Mouse (Mus musculus) hindbrain, postnatal 0 days (tissue): Measurements from ENCODE around the gene Plxnc1. TPM values are rescaled to one million over a fixed set of nuclear protein-coding genes. Genes with fewer than 3 reads are reported as not detected.

Experiments
- ATAC-seq: fragments of 200-750 bp; cut with Nextera tagmentation; 2 replicates; pipeline ENCODE4 v1.8.0; 2017; ENCODE audit warnings: mild to moderate bottlenecking, moderate TSS enrichment, moderate library complexity
- DNase-seq: peaks from one replicate; pipeline ENCODE4 v3.0.0-alpha.2; 2015; ENCODE audit warnings: low spot score
- H3K27ac ChIP-seq: fragments of 300-500 bp; sonication (generic); 2 replicates; pipeline ENCODE4 v1.5.1; 2014; ENCODE audit warnings: mild to moderate bottlenecking
- H3K27me3 ChIP-seq: fragments of 300-500 bp; sonication (generic); 2 replicates; pipeline ENCODE4 v1.6.1; 2014; ENCODE audit warnings: low read length, mixed read lengths; ENCODE audit not compliant: insufficient read depth
- H3K36me3 ChIP-seq: fragments of 300-500 bp; sonication (generic); 2 replicates; pipeline ENCODE4 v1.6.1; 2014; ENCODE audit warnings: low read length, mixed read lengths; ENCODE audit not compliant: insufficient read depth
- H3K4me1 ChIP-seq: fragments of 300-500 bp; sonication (generic); 2 replicates; pipeline ENCODE4 v1.6.1; 2014; ENCODE audit warnings: antibody characterized with exemption, low read length, mixed read lengths; ENCODE audit not compliant: insufficient read depth
- H3K4me2 ChIP-seq: fragments of 300-500 bp; sonication (generic); 2 replicates; pipeline ENCODE4 v1.6.1; 2014; ENCODE audit warnings: low read depth, mild to moderate bottlenecking, low read length, moderate library complexity, mixed read lengths
- H3K4me3 ChIP-seq: fragments of 300-500 bp; sonication (generic); 2 replicates; pipeline ENCODE4 v1.5.1; 2014; ENCODE audit warnings: low read length
- H3K9ac ChIP-seq: fragments of 300-500 bp; sonication (generic); replicated peaks from 2 replicates; pipeline ENCODE4 v1.6.1; 2014; ENCODE audit warnings: mild to moderate bottlenecking, low read length, moderate library complexity, mixed read lengths
- H3K9me3 ChIP-seq: fragments of 300-500 bp; sonication (generic); 2 replicates; pipeline ENCODE4 v1.6.1; 2016; ENCODE audit warnings: low read length, mixed read lengths
- CTCF ChIP-seq: IDR thresholded peaks from 2 replicates; pipeline ENCODE4 v1.5.1; 2016; ENCODE audit warnings: antibody characterized with exemption, control low read depth, low read depth
- WGBS: fragments of 180-500 bp; shearing (Covaris S2); extraction: QIAGEN DNeasy Blood & Tissue Kit; methylation state at CpG from one replicate; pipeline ENCODE4 v1.1.7; 2014; 5-methylcytosine and 5-hydroxymethylcytosine counted together
- polyA plus RNA-seq: library from polyadenylated mRNA; unstranded; fragments of >200 nt; fragmentation: Nextera tagmentation; extraction: Ambion mirVana; gene quantifications from 2 replicates; pipeline ENCODE4 v1.2.1, GENCODE M21; 2015
- total RNA-seq: library from RNA; depleted of rRNA; stranded (reverse); fragments of >200 nt; gene quantifications from 2 replicates; pipeline ENCODE4 v1.2.3, GENCODE M21; 2014

Plxnc1 gene
- total and polyA plus RNA-seq, 2 experiments from 2014 or later, result 9.9 to 54.5 TPM

DNA sequence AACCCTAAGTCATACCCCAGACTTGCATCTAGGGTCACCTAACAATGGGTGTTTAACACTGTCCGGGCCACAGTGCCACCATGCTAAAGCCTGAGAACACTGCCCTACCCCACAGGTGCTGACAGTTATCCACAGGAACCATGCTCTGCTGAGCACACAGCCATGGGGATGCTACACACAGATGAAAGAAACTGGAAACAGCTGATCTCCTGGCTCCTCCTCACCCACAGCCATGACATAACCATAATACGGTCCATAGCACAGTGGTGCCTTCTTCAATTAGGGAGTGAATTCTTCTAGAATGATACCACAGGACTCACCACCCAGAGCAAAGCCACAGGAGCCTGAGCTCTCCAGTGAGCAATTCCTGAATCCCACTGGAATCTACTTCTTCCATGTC, 118.7 kb downstream of the Plxnc1 start:
- 92% methylated on average over 2 of the region's 2 CpGs for WGBS
- no peak for TF ChIP-seq CTCF
- Histone ChIP-seq H3K27ac (no peak overlapping the region), H3K27me3 (no peaks in the 10 kb centered on the region), H3K36me3 (no peaks in the 10 kb centered on the region), H3K4me1 (peaks cover 16% of the 10 kb centered on the region), H3K4me3 (no peak overlapping the region), H3K9ac (no peak overlapping the region), H3K9me3 (no peaks in the 10 kb centered on the region), H3K4me2 (no peak overlapping the region)
- DNase-seq, result no peak
- ATAC-seq, result no peak

DNA sequence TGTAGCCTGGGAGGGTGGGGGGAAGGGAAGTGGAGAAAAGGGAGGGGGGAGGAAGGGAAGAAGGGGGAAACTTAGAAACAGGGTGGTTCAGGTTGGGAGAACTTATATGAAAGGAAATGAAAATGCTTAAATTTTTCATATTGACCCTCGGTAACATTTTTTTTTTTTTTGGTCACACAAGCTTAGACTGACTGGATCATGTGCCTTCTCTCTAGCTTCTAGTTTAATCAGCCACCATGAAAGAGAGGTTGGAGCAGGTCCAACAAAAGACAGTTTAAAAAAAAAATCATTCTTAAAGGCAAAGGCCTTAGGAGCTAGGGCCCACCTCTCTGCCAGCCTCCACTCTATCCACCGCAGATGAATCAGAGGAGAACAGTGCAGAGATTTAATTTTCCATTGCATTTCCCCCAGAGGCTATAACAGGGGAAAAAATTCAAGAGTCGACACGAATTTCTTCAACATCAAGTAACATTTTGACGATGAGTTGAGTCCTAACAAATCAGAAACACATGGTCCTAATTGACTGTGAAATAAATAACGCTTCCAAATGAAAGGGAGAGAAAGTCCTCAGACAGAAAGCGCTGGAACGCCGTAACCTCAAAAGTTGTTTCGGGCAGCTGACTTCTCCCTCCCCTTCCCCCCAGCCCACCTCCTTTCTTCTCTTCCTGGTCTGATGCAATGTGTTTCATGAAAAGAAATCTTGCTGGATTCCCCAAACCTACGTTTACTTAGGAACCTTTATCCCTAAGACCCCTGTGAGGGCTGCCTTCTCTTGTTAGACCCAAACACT, 120.5 kb downstream of the Plxnc1 start:
- Histone ChIP-seq H3K4me2 (no peak overlapping the region), H3K27ac (no peak overlapping the region), H3K27me3 (no peaks in the 10 kb centered on the region), H3K36me3 (no peaks in the 10 kb centered on the region), H3K9me3 (no peaks in the 10 kb centered on the region), H3K4me1 (peaks cover 8% of the 10 kb centered on the region; the same call in 1 of the 2 replicates), H3K4me3 (no peak overlapping the region), H3K9ac (no peak overlapping the region)
- ATAC-seq (no peak), DNase-seq (no peak)
- WGBS, result 49% methylated on average over 11 of the region's 11 CpGs
- no peak for TF ChIP-seq CTCF

DNA sequence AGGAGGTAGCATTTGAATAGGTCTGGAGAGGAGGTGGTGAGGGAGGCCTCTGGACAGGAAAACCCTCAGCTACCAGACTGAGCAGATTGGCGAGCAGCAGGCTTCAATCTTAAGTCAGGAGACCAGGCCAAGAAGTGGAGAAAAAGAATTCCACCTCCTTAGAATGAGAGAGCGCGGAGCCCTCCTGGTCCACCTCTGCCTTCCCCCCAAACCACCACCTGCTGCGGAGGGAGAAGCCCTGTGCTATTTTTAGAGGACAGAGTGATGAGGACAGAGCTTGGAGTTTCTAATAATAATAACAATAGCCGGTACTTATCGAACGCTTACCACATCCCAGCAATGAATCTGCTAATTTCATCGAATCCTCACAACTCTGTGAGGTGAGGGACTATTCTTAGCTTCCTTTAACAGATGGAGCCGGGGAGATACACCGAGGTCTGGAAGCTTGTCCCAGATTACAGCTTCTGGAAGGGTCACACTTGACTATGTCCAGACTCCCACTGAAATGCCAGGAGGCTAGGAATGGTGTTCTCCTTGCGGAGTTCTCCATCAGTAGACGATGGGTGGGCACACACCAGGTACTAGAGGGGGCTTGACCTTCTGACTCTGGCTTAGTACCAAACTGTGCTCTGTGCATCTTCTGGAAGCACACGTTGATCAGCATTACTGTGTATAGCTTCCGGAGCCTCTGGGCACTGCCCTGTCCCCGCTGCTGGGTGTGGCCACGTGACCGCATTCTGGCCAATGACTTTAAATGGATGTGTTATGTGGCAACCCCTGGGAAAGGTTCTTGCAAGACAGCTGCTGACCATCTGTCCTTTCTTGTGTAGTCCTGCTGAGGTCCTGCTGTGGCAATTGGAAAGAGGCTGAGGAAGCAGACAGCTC, 125.6 kb downstream of the Plxnc1 start:
- WGBS, result 80% methylated on average over 17 of the region's 17 CpGs
- Histone ChIP-seq H3K4me2 (no peak overlapping the region), H3K4me1 (no peaks in the 10 kb centered on the region), H3K27ac (no peak overlapping the region), H3K9ac (no peak overlapping the region), H3K36me3 (no peaks in the 10 kb centered on the region), H3K9me3 (no peaks in the 10 kb centered on the region), H3K27me3 (no peaks in the 10 kb centered on the region), H3K4me3 (no peak overlapping the region)
- TF ChIP-seq CTCF, result no peak
- ATAC-seq (no peak; the same call in 1 of the 2 replicates), DNase-seq (peak; percentile 27)

DNA sequence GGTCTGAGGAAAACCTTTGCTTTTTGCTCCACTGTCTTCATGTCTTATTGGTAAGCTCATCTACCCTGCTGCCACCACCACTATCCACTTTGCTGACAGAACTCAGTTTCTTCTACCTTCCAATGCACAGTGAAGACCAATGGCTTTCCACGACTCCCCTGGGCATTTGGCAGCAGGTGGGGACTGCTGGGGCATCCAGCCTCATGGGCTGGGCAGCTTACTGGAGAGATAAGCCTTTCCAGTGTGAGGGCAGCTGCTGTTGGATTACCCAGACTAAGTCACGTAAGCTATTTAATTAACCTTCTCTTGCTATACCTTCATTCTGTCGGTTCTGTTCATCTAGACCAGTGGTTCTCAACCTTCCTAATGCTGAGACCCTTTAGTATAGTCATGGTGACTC, 126.5 kb downstream of the Plxnc1 start:
- TF ChIP-seq CTCF, result no peak

DNA sequence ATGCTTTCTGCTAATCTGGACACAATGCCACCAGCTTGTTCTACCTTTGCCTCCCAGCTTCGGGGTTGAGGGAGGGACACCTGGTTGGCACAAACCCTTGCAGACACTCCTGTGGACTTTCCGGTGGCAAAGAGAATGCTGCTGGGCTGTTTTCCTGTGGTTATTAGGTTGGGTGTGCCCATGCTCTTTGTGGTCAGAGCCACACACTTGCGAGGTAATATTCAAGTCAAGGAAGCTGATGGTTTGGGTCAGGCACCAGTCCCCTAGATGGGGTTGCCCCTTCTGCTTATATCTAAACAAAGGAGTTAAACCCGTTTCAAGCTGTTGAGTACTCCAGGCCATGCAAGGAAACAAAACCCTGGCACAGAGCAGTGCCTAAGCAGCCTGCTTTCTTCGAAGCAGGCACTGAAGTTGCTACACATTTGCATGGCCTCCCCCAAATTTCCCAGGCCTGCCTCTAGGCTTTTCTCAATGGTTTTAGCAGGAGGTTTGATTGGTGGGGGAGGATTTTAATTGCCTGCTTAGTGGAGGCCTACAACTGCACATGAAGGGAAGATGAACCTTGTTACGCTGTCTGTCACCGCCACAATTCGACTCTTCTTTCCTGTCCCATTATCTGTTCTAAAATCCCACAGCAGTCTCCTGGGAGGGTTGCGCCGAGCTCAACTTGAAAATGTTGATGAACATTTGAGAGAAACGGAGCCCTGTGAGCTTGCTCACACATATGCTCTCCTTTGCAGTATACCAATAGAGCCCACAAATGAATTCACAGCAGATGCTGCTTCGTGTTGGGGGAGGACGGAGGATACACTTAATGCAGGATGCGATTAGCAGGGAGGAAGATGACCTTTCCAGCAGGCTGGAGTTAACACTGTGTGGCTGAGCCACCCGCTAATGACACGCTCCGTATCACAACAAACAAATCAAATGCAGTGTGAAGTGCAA, 132.5 kb downstream of the Plxnc1 start:
- WGBS, result 61% methylated on average over 17 of the region's 17 CpGs
- H3K36me3 ChIP-seq, result peaks cover 4% of the 10 kb centered on the region; the same call in 1 of the 2 replicates
- no peak overlapping the region for H3K4me3 ChIP-seq
- ATAC-seq (no peak), DNase-seq (peak; percentile 16)
- TF ChIP-seq CTCF, result no peak
- no peak overlapping the region; the same call in 1 of the 2 replicates for H3K27ac ChIP-seq
- no peaks in the 10 kb centered on the region for H3K27me3 ChIP-seq
- H3K9ac ChIP-seq, result no peak overlapping the region
- H3K4me1 ChIP-seq, result no peaks in the 10 kb centered on the region
- H3K9me3 ChIP-seq, result no peaks in the 10 kb centered on the region
- H3K4me2 ChIP-seq, result no peak overlapping the region

More for the DNA sequence above, 126.5 kb downstream of the Plxnc1 start:
- Histone ChIP-seq H3K9ac (no peak overlapping the region), H3K36me3 (no peaks in the 10 kb centered on the region), H3K27ac (no peak overlapping the region), H3K27me3 (no peaks in the 10 kb centered on the region), H3K4me1 (no peaks in the 10 kb centered on the region), H3K4me3 (no peak overlapping the region), H3K4me2 (no peak overlapping the region), H3K9me3 (no peaks in the 10 kb centered on the region)
- ATAC-seq (no peak), DNase-seq (no peak)
- WGBS, result 83% methylated on average over 3 of the region's 3 CpGs

DNA sequence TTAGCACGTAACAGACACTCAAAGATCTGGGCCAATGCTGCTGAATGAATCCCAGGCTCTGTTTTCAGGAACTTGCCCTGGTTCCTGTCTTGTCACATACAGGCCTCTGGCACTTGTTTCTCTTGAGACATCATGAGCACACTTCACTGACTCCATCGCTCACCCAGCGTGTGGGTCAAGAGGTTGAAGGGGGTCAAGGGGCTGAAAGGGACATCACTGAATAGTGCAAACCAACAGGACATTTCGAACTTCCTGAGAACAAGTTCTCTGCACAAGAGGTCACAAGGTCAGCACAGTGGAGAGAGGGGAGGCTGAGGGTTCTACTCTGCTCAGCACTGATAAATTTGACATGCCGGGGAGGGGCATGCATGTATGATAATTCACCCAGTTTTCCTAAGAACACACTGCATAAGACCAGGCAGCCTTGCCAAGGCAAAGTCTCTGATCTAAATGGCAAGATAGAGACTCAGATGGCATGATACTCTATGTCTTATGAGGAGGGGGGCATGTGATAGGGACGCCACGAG, 134.6 kb downstream of the Plxnc1 start:
- no peaks in the 10 kb centered on the region for H3K4me1 ChIP-seq
- 56% methylated on average over 7 of the region's 7 CpGs for WGBS
- no peak for ATAC-seq

More for the DNA sequence above, 134.6 kb downstream of the Plxnc1 start:
- Histone ChIP-seq H3K4me3 (no peak overlapping the region), H3K4me2 (no peak overlapping the region), H3K36me3 (peaks cover 4% of the 10 kb centered on the region; the same call in 1 of the 2 replicates), H3K9me3 (no peaks in the 10 kb centered on the region), H3K27ac (no peak overlapping the region), H3K27me3 (no peaks in the 10 kb centered on the region), H3K9ac (no peak overlapping the region)
- no peak for TF ChIP-seq CTCF
- DNase-seq, result no peak
